Mouse (Mus musculus): ENCODE measurements around the gene Slc6a2. TPM values are rescaled to one million over a fixed set of nuclear protein-coding genes. Genes with fewer than 3 reads are reported as not detected.

The Slc6a2 gene
- 0.44 and 33.1 TPM in 2 replicates for polyA plus RNA-seq (2012; rRNA removed; ENCODE audit: low replicate concordance)

DNA sequence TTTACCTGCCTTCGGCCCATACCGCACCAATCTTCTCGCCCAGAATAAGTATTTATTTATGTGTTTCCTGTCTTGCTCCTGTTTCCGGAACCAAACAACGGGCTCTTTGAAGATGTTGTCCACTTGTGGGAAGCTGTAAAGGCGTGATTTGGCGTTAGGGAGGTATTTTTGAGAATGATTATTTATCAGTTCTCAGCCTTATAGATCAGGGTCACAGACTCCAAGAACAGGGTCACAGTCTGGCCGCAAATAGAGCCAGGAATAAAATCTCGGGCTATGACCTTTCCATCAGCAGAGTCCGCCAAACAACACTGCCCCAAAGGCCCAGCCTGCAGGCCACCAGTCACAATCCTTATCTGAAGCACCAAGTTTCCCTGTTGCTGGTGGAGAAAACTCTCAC is at the start of gene Slc6a2:
Gene Slc6a2 (plus strand): TSS at position 301 of the 400 bp plus-strand sequence.

GRCm38 (mm10) chr8:93048092-93048491 is 88.2 kb downstream of the Slc6a2 start, which contains the start of gene Ces1a:
TSS of gene Ces1a (minus strand) at chr8:93048192.

Other genes starting within 250 kb of the Slc6a2 start
- 156 and 624 TPM in 2 replicates for gene Mmp2, start 132.8 kb upstream of the Slc6a2 start, polyA plus RNA-seq (2012; rRNA removed; ENCODE audit: low replicate concordance)
- gene Lpcat2, start 104.7 kb upstream of the Slc6a2 start, polyA plus RNA-seq (2012; rRNA removed; ENCODE audit: low replicate concordance): 0.82 and 7.5 TPM in 2 replicates
- gene Capns2, start 58.7 kb upstream of the Slc6a2 start, polyA plus RNA-seq (2012; rRNA removed; ENCODE audit: low replicate concordance): 0.49 TPM in 1 of 2 replicates, not detected in the other
- gene Ces1a, start 88.1 kb downstream of the Slc6a2 start, polyA plus RNA-seq (2012; rRNA removed; ENCODE audit: low replicate concordance): not detected in 2 replicates
- gene Ces1b, start 119.9 kb downstream of the Slc6a2 start, polyA plus RNA-seq (2012; rRNA removed; ENCODE audit: low replicate concordance): not detected in 2 replicates
- 0.54 TPM in 1 of 2 replicates, not detected in the other for gene Ces1c, start 171.2 kb downstream of the Slc6a2 start, polyA plus RNA-seq (2012; rRNA removed; ENCODE audit: low replicate concordance)
- 697 and 1,899 TPM in 2 replicates for gene Ces1d, start 237.8 kb downstream of the Slc6a2 start, polyA plus RNA-seq (2012; rRNA removed; ENCODE audit: low replicate concordance)

All from subcutaneous adipose tissue, adult 2 months (tissue).